Mouse (Mus musculus): ENCODE results near the gene Rccd1.
A peak's percentile ranks its signal among the peaks of the same experiment; 100 is the strongest.
"Not testable (repeated sequence)": the region's sequence is repeated elsewhere in the genome, so short reads cannot be mapped to it uniquely, and the experiment has no call there.

The Rccd1 gene

DNA sequence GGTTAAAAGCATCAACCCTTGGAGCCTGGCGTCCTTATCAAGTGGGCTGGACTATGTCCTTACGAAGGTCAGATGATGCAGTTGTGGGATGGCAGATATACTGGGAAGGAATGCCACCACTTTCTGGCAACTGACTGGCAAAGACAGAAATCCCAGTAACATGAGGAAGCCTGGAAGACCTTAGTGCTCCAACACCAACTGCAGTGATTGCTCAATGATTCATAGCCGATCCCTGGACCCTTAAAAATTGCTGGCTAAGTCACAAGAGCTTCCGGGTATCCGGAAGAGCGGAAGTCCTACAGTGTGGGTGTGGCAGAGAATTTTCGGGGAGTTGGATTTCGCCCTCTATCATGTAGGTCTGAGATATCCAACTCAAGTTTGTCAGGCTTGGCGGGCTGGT, 21.9 kb upstream of the Rccd1 start:
- DNase-seq (ENCODE audit: low spot score in 2 of 2) = no peak

DNA sequence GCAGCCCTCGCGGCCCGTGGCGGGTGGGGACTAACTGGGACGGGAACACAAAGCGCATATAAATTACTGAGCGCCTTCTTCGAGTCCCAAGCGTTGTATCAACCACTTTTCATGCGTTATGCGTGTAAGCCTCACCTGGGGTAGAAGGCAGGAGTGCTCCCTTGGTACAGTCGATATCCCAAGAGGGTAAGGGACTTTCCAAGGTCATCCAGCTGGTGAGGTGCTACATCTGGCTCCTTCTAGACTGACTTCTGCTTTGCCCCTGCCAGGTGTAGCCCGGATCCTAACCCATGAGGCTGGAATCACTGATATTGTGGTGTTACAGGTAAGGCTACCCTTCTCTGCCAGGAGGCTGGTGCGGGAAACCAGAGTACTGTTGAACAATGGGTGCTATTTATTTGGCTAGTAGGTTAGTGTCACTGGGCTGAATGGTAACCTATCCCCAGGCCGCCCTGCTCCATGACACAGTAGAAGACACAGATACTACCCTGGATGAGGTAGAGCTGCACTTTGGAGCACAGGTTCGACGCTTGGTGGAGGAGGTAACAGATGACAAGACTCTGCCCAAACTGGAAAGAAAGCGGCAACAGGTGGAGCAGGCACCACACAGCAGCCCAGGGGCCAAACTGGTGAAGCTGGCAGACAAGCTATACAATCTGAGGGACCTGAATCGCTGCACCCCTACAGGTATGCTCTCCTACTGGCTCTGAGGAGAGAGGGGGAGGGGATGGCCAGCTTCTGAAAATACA, 19.2 kb upstream of the Rccd1 start:
- DNase-seq (ENCODE audit: low spot score in 2 of 2) = peak in 1 of 2 experiments; percentile 39

DNA sequence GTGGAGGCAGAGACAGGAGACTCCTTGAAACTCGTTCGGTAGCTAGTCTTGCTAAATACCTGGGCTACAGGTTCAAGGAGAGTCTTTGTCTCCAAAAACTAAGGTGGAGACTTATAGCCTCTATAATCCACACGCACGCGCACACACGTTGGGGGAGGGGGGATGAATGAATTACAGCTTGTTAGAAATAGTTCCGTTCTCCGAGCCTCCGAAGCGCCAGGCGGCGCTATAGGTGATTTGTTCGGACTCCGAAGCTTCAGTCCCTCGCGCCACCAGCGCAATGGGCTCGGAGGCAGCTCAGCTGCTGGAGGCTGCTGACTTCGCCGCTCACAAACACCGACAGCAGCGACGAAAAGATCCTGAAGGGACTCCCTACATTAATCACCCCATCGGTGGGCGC, 18.6 kb upstream of the Rccd1 start, which contains the start of gene Hddc3:
TSS of gene Hddc3 (plus strand) at position 247 of the 400 bp plus-strand sequence.
- peak; percentile 82 to 91 for DNase-seq (ENCODE audit: low spot score in 2 of 2)

DNA sequence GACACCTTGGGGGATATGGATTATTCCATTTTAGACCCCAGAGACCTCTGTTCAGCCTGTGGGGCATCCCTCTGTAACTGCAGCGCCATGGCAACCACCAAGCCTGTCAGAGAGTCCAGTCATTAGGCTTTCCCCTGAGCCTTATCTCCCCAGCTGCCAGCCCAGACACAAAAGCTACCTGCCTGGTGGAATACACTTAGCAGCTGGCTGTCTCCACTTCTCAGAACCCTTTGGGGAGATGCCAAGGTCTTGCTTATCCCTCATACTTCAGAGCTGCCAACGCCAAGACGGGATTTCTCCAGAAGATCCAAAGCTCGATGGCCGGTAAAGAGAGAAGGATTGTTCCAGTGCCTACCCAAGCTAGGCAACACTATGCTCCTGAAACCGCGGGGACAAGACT, 17.5 kb upstream of the Rccd1 start:
- DNase-seq (ENCODE audit: low spot score in 2 of 2) = no peak

- DNase-seq (ENCODE audit: low spot score in 2 of 2) = peak; percentile 69
Observed at GRCm38 (mm10) chr7:80340793-80341192, 16.5 kb upstream of the Rccd1 start, which contains the start of gene Unc45a. Gene Unc45a (minus strand): TSS chr7:80341005.

GRCm38 (mm10) chr7:80339793-80340628, 15.8 kb upstream of the Rccd1 start:
- peak; percentile 98 for DNase-seq (ENCODE audit: low spot score in 2 of 2)

GRCm38 (mm10) chr7:80339371-80339770, 15.1 kb upstream of the Rccd1 start:
- DNase-seq (ENCODE audit: low spot score in 2 of 2) = peak in 1 of 2 experiments; percentile 35

GRCm38 (mm10) chr7:80336932-80337331, 12.7 kb upstream of the Rccd1 start:
- DNase-seq (ENCODE audit: low spot score in 2 of 2) = no peak

- no peak for DNase-seq (ENCODE audit: low spot score in 2 of 2)
Observed at GRCm38 (mm10) chr7:80334848-80335247, 10.6 kb upstream of the Rccd1 start.

GRCm38 (mm10) chr7:80331433-80331832, 7.2 kb upstream of the Rccd1 start:
- no peak for DNase-seq (ENCODE audit: low spot score in 2 of 2)

DNA sequence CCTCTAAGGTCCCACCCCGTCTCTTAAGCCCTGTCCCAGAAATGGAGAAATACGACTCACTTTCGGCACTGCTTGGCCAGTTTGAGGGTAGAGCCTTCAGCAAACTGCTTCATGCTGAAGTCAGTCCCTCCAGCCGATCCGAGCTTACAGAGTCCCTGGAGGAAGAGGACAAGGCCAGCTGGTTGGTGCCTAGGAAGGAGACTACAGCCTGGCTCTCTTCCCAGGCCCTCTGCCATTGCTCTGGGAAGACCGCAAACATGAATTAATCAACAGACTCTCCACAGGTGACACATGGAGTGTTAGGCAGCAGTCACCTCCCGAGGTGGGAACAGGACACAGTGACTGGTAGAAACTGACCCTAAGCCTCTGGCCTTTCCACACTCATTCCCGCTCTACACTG, 6.0 kb upstream of the Rccd1 start:
- no peak for DNase-seq (ENCODE audit: low spot score in 2 of 2)

DNA sequence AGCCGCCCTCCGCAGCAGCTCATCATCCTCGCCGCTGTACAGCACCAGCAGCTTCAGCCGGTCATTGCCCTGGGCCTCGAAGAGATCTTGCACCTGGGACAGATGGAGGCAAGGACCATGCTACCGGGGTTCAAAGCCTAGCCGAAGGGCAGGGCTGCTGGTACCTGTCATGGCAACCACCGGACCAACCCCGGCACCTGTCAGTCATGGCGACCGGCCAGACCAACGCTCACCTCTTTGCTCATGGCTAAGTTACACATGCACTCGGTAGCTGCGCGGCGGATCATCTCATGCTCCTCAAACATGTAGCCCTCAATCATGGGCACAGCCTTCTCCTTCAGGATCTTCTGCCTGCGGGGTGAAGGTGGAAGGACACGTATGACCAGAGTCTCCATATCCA, 1.8 kb upstream of the Rccd1 start:
- no peak for DNase-seq (ENCODE audit: low spot score in 2 of 2)

DNA sequence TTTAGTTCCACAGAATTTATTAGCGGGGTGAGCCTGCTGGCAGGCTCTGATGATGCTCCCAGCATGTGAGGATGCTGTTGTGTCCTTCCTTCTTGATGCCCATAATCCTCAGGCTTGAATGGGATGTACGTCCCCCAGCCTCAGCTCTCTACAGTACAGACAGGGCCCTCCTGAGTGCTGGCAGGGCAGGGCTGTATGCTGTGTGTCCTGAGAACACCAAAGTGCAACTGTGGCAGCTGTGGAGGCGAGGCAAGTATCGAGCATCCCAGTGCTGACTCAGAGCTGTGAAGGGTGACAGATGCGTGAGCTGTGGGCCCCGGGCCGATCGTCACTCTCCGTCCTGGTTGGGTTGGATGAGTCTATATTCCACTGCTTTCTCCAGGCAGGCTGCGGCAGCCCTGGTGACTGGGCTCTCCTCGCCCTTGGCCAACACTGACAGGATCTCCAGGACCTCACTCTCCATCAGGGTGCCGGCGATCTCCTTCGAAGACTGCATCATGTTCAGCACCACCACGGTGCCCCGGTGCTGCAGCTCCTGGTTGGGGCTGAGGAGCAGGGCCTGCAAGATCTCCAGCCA, 1.1 kb upstream of the Rccd1 start:
- no peak for DNase-seq (ENCODE audit: low spot score in 2 of 2)

GRCm38 (mm10) chr7:80324816-80325119, 514 bp upstream of the Rccd1 start:
- DNase-seq (ENCODE audit: low spot score in 2 of 2) = not testable (repeated sequence)

- no peak for DNase-seq (ENCODE audit: low spot score in 2 of 2)
Observed at GRCm38 (mm10) chr7:80323336-80323735, 918 bp downstream of the Rccd1 start.

DNA sequence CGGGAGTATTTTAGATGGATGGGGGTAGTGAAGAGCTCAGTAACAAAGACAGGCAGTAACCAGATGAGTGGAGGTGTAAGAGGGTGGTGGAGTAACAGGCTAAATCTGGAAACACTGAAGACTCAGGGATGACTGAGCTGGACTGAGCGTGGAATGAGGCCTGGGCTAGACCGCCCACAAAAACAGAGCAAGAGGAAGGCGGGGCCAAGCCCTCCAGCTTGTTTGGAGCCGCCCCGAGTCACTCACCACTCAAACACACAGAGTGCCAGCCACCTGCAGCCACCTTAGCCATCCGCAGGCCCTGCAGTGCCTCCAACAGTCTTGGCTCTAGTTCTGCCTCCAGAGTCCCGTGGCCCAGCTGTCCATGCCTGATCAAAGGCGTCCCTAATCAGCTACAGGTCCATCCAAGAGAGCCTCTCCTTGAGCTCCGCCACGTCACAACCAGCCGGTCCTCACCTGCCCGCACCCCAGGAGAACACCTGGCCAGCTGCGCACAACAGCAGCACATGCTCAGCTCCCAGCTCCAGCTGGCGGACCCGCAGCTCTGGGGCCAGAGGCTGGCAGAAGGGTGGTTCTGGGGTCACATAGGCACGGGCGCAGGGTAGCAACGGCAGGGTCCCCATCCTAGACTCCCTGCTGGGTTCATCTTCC, 4.3 kb downstream of the Rccd1 start:
- no peak for DNase-seq (ENCODE audit: low spot score in 2 of 2)

GRCm38 (mm10) chr7:80318670-80319069, 5.6 kb downstream of the Rccd1 start:
- DNase-seq (ENCODE audit: low spot score in 2 of 2) = no peak

DNA sequence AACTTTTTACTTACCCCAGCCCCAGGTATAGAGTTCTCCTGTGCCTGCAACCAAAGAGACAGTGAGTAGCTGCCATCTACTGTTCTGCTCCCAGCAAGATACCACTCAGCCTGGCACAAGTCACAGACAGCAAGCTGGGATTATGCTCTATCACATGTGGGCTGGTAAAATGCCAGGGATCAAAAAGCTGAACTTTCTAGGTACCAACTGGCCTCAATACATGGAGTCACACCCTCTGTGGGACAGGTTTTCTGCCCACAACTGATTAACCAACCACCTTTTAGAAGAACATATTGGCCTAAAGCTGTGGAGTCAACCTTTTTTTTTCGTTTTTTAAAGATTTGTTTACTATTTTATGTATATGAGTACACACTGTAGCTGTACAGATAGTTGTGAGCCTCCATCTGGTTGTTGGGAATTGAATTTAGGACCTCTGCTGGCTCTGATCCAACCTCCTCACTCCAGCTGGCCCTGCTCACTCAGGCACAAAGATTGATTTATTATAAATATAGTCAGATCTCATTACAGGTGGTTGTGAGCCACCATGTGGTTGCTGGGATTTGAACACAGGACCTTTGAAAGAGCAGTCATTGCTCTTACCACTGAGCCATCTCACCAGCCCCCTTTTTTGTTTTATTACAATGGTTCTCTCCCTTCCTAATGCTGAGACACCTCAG, 6.7 kb downstream of the Rccd1 start:
- DNase-seq (ENCODE audit: low spot score in 2 of 2) = no peak

- no peak for DNase-seq (ENCODE audit: low spot score in 2 of 2)
Observed at GRCm38 (mm10) chr7:80315733-80316132, 8.5 kb downstream of the Rccd1 start.

DNA sequence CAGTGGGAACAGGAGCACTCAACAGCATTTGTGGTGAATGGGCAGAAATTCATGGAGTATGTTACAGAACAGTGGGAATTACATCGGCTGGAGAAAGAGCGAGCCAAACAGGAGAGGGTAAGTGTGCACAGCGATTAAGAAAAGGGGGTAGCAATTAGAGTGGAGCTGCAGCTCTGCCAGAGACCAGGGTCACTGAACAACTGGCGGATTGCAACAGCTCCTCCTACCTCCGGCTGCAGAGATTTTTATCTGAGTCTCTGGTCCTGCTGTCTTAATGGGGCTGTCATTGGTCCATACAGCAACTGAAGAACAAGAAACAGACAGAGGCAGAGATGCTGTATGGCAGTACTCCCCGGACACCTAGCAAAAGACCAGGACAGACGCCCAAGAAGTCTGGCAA, 13.5 kb downstream of the Rccd1 start:
- DNase-seq (ENCODE audit: low spot score in 2 of 2) = no peak

DNA sequence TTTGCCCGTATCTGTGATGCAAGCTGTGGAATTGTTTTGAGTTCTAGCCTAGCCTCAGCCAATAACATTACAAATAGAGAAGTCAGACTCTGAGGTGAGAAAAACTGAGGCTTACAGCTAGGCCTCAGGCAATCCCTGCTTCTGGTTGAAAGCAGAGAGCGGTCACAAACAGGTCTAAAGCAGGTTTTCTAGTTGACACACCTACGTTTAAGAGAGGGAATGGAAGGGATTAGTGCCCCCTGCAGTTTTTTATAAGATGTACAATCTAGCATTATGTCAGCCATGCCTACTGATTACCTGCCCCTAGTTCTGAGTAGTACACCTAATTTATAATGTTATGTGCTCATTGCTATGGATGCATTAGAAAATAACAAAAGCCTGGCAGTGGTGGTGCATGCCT, 16.5 kb downstream of the Rccd1 start:
- no peak for DNase-seq (ENCODE audit: low spot score in 2 of 2)

- no peak for DNase-seq (ENCODE audit: low spot score in 2 of 2)
Observed at GRCm38 (mm10) chr7:80301522-80301921, 22.7 kb downstream of the Rccd1 start.

Measured in heart, adult 9 months (tissue).